Mouse (Mus musculus) heart, adult 2 months (tissue): ENCODE measurements around the gene Kcnq1.

Source experiments
- CTCF ChIP-seq: fragments of 200-600 bp; IDR thresholded peaks from 2 replicates; pipeline ENCODE4 v1.8.1; 2022; ENCODE audit warnings: antibody characterized with exemption, mild to moderate bottlenecking, moderate library complexity
- POLR2A ChIP-seq: fragments of 200-500 bp; IDR thresholded peaks from 2 replicates; pipeline ENCODE4 v1.6.1; 2011; ENCODE audit warnings: mild to moderate bottlenecking, low read depth, low read length, control low read depth; ENCODE audit not compliant: insufficient read depth

GRCm38 (mm10) chr7:143083708-143084107 is 22.5 kb upstream of the Kcnq1 start:
- TF ChIP-seq CTCF (no peak), POLR2A (no peak)
